Mouse (Mus musculus) forebrain, embryonic 16.5 days (tissue): ENCODE results near the gene Klhl29. TPM values are rescaled to one million over a fixed set of nuclear protein-coding genes. Genes with fewer than 3 reads are reported as not detected.

Experiments
- ATAC-seq: fragments of 200-750 bp; cut with Nextera tagmentation; 2 replicates; pipeline ENCODE4 v1.8.0; 2017; ENCODE audit warnings: mild to moderate bottlenecking, moderate library complexity
- H3K27ac ChIP-seq: fragments of 300-500 bp; sonication (generic); 2 replicates; pipeline ENCODE4 v1.5.1; 2014; ENCODE audit warnings: low read length, control low read depth
- H3K27me3 ChIP-seq: fragments of 300-500 bp; sonication (generic); replicated peaks from 2 replicates; pipeline ENCODE4 v1.6.1; 2014; ENCODE audit warnings: low read length; ENCODE audit not compliant: control insufficient read depth, insufficient read depth
- H3K36me3 ChIP-seq: fragments of 300-500 bp; sonication (generic); 2 replicates; pipeline ENCODE4 v1.6.1; 2014; ENCODE audit not compliant: control insufficient read depth, insufficient read depth
- H3K4me1 ChIP-seq: fragments of 300-500 bp; sonication (generic); replicated peaks from 2 replicates; pipeline ENCODE4 v1.6.1; 2014; ENCODE audit warnings: low read length; ENCODE audit not compliant: control insufficient read depth, insufficient read depth
- H3K4me2 ChIP-seq: fragments of 300-500 bp; sonication (generic); 2 replicates; pipeline ENCODE4 v1.6.1; 2014; ENCODE audit warnings: mild to moderate bottlenecking, low read length, control low read depth
- H3K4me3 ChIP-seq: fragments of 300-500 bp; sonication (generic); replicated peaks from 2 replicates; pipeline ENCODE4 v1.5.1; 2014; ENCODE audit warnings: mild to moderate bottlenecking, low read length, control low read depth
- H3K9ac ChIP-seq: fragments of 300-500 bp; sonication (generic); replicated peaks from 2 replicates; pipeline ENCODE4 v1.6.1; 2014; ENCODE audit warnings: low read depth, low read length, control low read depth
- H3K9me3 ChIP-seq: fragments of 300-500 bp; sonication (generic); 2 replicates; pipeline ENCODE4 v1.6.1; 2016; ENCODE audit warnings: low read length; ENCODE audit not compliant: control insufficient read depth
- WGBS: fragments of 180-500 bp; shearing (Covaris S2); extraction: QIAGEN DNeasy Blood & Tissue Kit; methylation state at CpG from one replicate; pipeline ENCODE4 v1.1.7; 2014; 5-methylcytosine and 5-hydroxymethylcytosine counted together
- polyA plus RNA-seq: library from polyadenylated mRNA; unstranded; fragments of >200 nt; fragmentation: Nextera tagmentation; extraction: Ambion mirVana; gene quantifications from 2 replicates; pipeline ENCODE4 v1.2.1, GENCODE M21; 2015

Klhl29 gene
- polyA plus RNA-seq, 1 experiment from 2014 or later = 7.3 TPM

DNA sequence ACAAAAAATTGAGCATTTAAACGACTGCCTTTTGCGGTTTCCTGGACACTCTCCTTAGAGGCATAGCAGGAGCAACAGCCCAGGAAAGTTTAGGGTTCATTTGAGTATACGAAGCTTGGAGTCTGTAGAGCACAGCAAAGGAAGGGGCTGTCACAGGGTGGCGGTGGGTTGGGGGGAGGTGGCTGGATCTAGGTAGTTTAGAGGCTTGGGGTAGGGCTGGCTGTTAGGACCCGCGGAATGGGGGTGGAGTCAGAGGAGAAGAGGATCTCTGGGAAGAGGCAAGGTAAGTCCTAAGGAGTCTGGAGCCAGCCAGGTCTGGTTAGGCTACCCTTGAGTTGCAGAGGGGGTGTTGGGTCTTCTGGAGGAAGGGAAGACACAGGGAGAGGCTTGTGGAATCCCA is 255.2 kb downstream of the Klhl29 start:
- H3K4me2 ChIP-seq = peak overlapping the region; percentile 45
- H3K9ac ChIP-seq = no peak overlapping the region
- H3K27ac ChIP-seq = no peak overlapping the region
- no peaks in the 10 kb centered on the region for H3K9me3 ChIP-seq
- WGBS = 59% methylated on average over 6 of the region's 6 CpGs
- peaks cover 17% of the 10 kb centered on the region for H3K4me1 ChIP-seq
- no peaks in the 10 kb centered on the region for H3K36me3 ChIP-seq
- ATAC-seq = peak; percentile 11; the same call in 1 of the 2 replicates
- H3K27me3 ChIP-seq = no peaks in the 10 kb centered on the region
- H3K4me3 ChIP-seq = no peak overlapping the region

GRCm38 (mm10) chr12:5119726-5120125 is 255.8 kb downstream of the Klhl29 start:
- Histone ChIP-seq H3K9me3 (no peaks in the 10 kb centered on the region), H3K36me3 (no peaks in the 10 kb centered on the region), H3K4me2 (peak overlapping the region; percentile 45), H3K4me1 (peaks cover 17% of the 10 kb centered on the region), H3K27me3 (no peaks in the 10 kb centered on the region), H3K4me3 (peak overlapping the region; percentile 27), H3K9ac (no peak overlapping the region), H3K27ac (peak overlapping the region; percentile 34; the same call in 1 of the 2 replicates)
- ATAC-seq = peak; percentile 90
- 12% methylated on average over 15 of the region's 15 CpGs for WGBS

DNA sequence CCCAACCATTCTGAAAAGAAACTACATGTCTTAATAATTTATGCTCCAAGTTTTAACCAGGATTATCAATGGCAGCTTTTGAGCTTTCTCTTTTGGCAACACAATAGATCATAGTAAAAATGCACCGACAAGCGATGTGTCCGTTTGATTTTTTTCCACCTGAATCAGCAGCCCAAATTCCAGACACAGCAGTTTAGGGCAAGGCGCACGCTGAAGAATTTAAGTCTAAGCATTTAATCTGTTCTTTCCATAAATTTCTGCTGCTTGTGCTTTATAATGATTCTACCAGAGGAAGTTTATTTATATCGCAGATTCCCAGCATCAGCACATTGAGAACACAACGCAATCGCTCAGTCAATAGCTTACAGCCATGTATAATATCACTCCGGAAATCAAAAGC is 256.2 kb downstream of the Klhl29 start:
- H3K4me1 ChIP-seq = peaks cover 17% of the 10 kb centered on the region
- ATAC-seq = peak; percentile 27
- H3K9me3 ChIP-seq = no peaks in the 10 kb centered on the region
- H3K27ac ChIP-seq = 0 out of 2 replicates have a peak overlapping the region, but pooled peaks have one; percentile 34
- H3K4me2 ChIP-seq = peak overlapping the region; percentile 45
- H3K36me3 ChIP-seq = no peaks in the 10 kb centered on the region
- H3K27me3 ChIP-seq = no peaks in the 10 kb centered on the region
- WGBS = 41% methylated on average over 9 of the region's 9 CpGs
- peak overlapping the region; percentile 27 for H3K4me3 ChIP-seq
- H3K9ac ChIP-seq = no peak overlapping the region

GRCm38 (mm10) chr12:5116605-5117004 is 258.9 kb downstream of the Klhl29 start:
- Histone ChIP-seq H3K9ac (no peak overlapping the region), H3K9me3 (no peaks in the 10 kb centered on the region), H3K4me3 (no peak overlapping the region), H3K4me1 (peaks cover 17% of the 10 kb centered on the region), H3K4me2 (no peak overlapping the region), H3K27ac (no peak overlapping the region; the same call in 1 of the 2 replicates), H3K36me3 (no peaks in the 10 kb centered on the region), H3K27me3 (no peaks in the 10 kb centered on the region)
- peak; percentile 3; the same call in 1 of the 2 replicates for ATAC-seq
- 48% methylated on average over 5 of the region's 5 CpGs for WGBS

GRCm38 (mm10) chr12:5114631-5115030 is 260.9 kb downstream of the Klhl29 start:
- Histone ChIP-seq H3K4me2 (no peak overlapping the region), H3K9ac (no peak overlapping the region), H3K4me1 (peaks cover 9% of the 10 kb centered on the region), H3K27me3 (no peaks in the 10 kb centered on the region), H3K4me3 (no peak overlapping the region), H3K36me3 (no peaks in the 10 kb centered on the region), H3K9me3 (no peaks in the 10 kb centered on the region), H3K27ac (no peak overlapping the region)
- ATAC-seq = no peak
- WGBS = 80% methylated on average over 4 of the region's 4 CpGs

- Histone ChIP-seq H3K36me3 (no peaks in the 10 kb centered on the region), H3K9me3 (no peaks in the 10 kb centered on the region), H3K4me3 (no peak overlapping the region), H3K27ac (no peak overlapping the region), H3K27me3 (no peaks in the 10 kb centered on the region), H3K9ac (no peak overlapping the region), H3K4me2 (no peak overlapping the region), H3K4me1 (peaks cover 2% of the 10 kb centered on the region)
- no peak for ATAC-seq
- WGBS = 63% methylated on average over 3 of the region's 3 CpGs
Measured at GRCm38 (mm10) chr12:5111343-5111742, 264.1 kb downstream of the Klhl29 start.

GRCm38 (mm10) chr12:5108613-5109012 is 266.9 kb downstream of the Klhl29 start:
- H3K4me2 ChIP-seq = no peak overlapping the region
- H3K36me3 ChIP-seq = no peaks in the 10 kb centered on the region
- WGBS = 73% methylated on average over 6 of the region's 6 CpGs
- no peak for ATAC-seq
- H3K9ac ChIP-seq = no peak overlapping the region
- H3K4me1 ChIP-seq = no peaks in the 10 kb centered on the region
- H3K27ac ChIP-seq = no peak overlapping the region
- no peak overlapping the region for H3K4me3 ChIP-seq
- H3K27me3 ChIP-seq = no peaks in the 10 kb centered on the region
- no peaks in the 10 kb centered on the region for H3K9me3 ChIP-seq

- Histone ChIP-seq H3K36me3 (no peaks in the 10 kb centered on the region), H3K27ac (no peak overlapping the region), H3K4me3 (no peak overlapping the region), H3K9ac (no peak overlapping the region), H3K4me1 (no peaks in the 10 kb centered on the region), H3K9me3 (no peaks in the 10 kb centered on the region), H3K4me2 (no peak overlapping the region), H3K27me3 (no peaks in the 10 kb centered on the region)
- WGBS = 71% methylated on average over 2 of the region's 2 CpGs
- no peak for ATAC-seq
Measured at GRCm38 (mm10) chr12:5107795-5108194, 267.7 kb downstream of the Klhl29 start.

- ATAC-seq = no peak
- Histone ChIP-seq H3K36me3 (no peaks in the 10 kb centered on the region), H3K4me2 (no peak overlapping the region), H3K9ac (no peak overlapping the region), H3K4me3 (no peak overlapping the region), H3K27me3 (no peaks in the 10 kb centered on the region), H3K27ac (no peak overlapping the region), H3K4me1 (peaks cover 5% of the 10 kb centered on the region), H3K9me3 (no peaks in the 10 kb centered on the region)
- 84% methylated on average over 9 of the region's 9 CpGs for WGBS
Measured at GRCm38 (mm10) chr12:5104422-5105052, 270.9 kb downstream of the Klhl29 start.
